Mouse (Mus musculus) myocyte (in vitro differentiated cells): Measurements from ENCODE around the gene Daxx.

Source experiments
- E2F4 ChIP-seq: IDR thresholded peaks from one replicate; pipeline ENCODE4 v1.6.1; 2011; ENCODE audit warnings: mild to moderate bottlenecking, control low read depth, moderate library complexity; ENCODE audit not compliant: insufficient read depth
- MAX ChIP-seq: IDR thresholded peaks from one replicate; pipeline ENCODE4 v1.6.1; 2011; ENCODE audit warnings: low read depth, mild to moderate bottlenecking, control low read depth
- MYOD1 ChIP-seq, 3 experiments: IDR thresholded peaks; one replicate each; pipeline ENCODE4 v1.6.1; 2011; ENCODE audit warnings: control low read depth in 2 of 3, low read depth in 2 of 3, mild to moderate bottlenecking in 2 of 3, moderate library complexity in 1 of 3; ENCODE audit not compliant: insufficient read length in 2 of 3, control insufficient read depth in 1 of 3
- MYOG ChIP-seq, 3 experiments: IDR thresholded peaks; one replicate each; pipeline ENCODE4 v1.6.1; 2011; ENCODE audit warnings: control low read depth in 2 of 3, low read depth in 2 of 3, mild to moderate bottlenecking in 2 of 3; ENCODE audit not compliant: insufficient read length in 2 of 3, control insufficient read depth in 1 of 3, insufficient read depth in 1 of 3
- POLR2A ChIP-seq: IDR thresholded peaks from one replicate; pipeline ENCODE4 v1.6.1; 2011; ENCODE audit warnings: low read depth, mild to moderate bottlenecking, control low read depth, moderate library complexity; ENCODE audit not compliant: insufficient read length
- POLR2AphosphoS2 ChIP-seq: IDR thresholded peaks from one replicate; pipeline ENCODE4 v1.6.1; 2011; ENCODE audit warnings: low read depth, control low read depth; ENCODE audit not compliant: insufficient read length
- REST ChIP-seq: IDR thresholded peaks from one replicate; pipeline ENCODE4 v1.6.1; 2011; ENCODE audit warnings: mild to moderate bottlenecking, control low read depth, moderate library complexity; ENCODE audit not compliant: insufficient read depth, insufficient read length
- SRF ChIP-seq: IDR thresholded peaks from one replicate; pipeline ENCODE4 v1.6.1; 2011; ENCODE audit warnings: low read depth; ENCODE audit not compliant: control insufficient read depth, insufficient read length
- TCF12 ChIP-seq: IDR thresholded peaks from one replicate; pipeline ENCODE4 v1.6.1; 2011; ENCODE audit warnings: mild to moderate bottlenecking, control low read depth; ENCODE audit not compliant: poor library complexity, insufficient read depth, severe bottlenecking
- TCF3 ChIP-seq: IDR thresholded peaks from one replicate; pipeline ENCODE4 v1.6.1; 2011; ENCODE audit warnings: low read depth, control low read depth; ENCODE audit not compliant: insufficient read length
- USF1 ChIP-seq: IDR thresholded peaks from one replicate; pipeline ENCODE4 v1.6.1; 2011; ENCODE audit warnings: low read depth, mild to moderate bottlenecking, control low read depth, moderate library complexity

GRCm38 (mm10) chr17:33897114-33897794 lies 12.0 kb upstream of the Daxx start:
- no peak for TF ChIP-seq POLR2AphosphoS2
- TF ChIP-seq POLR2A: no peak
- no peak for TF ChIP-seq MYOD1 (IDR thresholded peaks at IDR 0.05; ENCODE audit: control insufficient read depth in 1 of 3, insufficient read length in 2 of 3, low read depth in 2 of 3)
- TF ChIP-seq MAX: no peak
- no peak for TF ChIP-seq USF1
- no peak for TF ChIP-seq TCF3
- no peak for TF ChIP-seq MYOG (IDR thresholded peaks at IDR 0.05; ENCODE audit: control insufficient read depth in 1 of 3, insufficient read depth in 1 of 3, insufficient read length in 2 of 3, low read depth in 2 of 3)
- no peak for TF ChIP-seq TCF12
- no peak for TF ChIP-seq E2F4
- no peak for TF ChIP-seq SRF
- no peak for TF ChIP-seq REST
